Mouse (Mus musculus): ENCODE results near the gene Sh3rf3.

Sh3rf3 gene

GRCm38 (mm10) chr10:58813081-58813800 lies at the start of gene Sh3rf3:
Gene Sh3rf3, plus strand, starts transcription at chr10:58813359.
- peak in 1 of 2 experiments; percentile 27 for DNase-seq

GRCm38 (mm10) chr10:58788486-58789274 lies 24.5 kb upstream of the Sh3rf3 start:
- no peak for DNase-seq

GRCm38 (mm10) chr10:58797555-58797954 lies 15.6 kb upstream of the Sh3rf3 start:
- no peak for DNase-seq

GRCm38 (mm10) chr10:58798156-58798555 lies 15.0 kb upstream of the Sh3rf3 start:
- no peak for DNase-seq

GRCm38 (mm10) chr10:58800996-58801433 lies 12.1 kb upstream of the Sh3rf3 start:
- DNase-seq = no peak

- DNase-seq = no peak
Observed at GRCm38 (mm10) chr10:58802391-58802790, 10.8 kb upstream of the Sh3rf3 start.

- DNase-seq = no peak
Observed at GRCm38 (mm10) chr10:58807956-58808355, 5.2 kb upstream of the Sh3rf3 start.

GRCm38 (mm10) chr10:58810181-58810580 lies 3.0 kb upstream of the Sh3rf3 start:
- DNase-seq = no peak

GRCm38 (mm10) chr10:58812210-58813080 lies 714 bp upstream of the Sh3rf3 start:
- peak; percentile 60 to 91 for DNase-seq

- DNase-seq = peak in 1 of 2 experiments; percentile 3
Observed at GRCm38 (mm10) chr10:58813801-58814191, 637 bp downstream of the Sh3rf3 start.

- DNase-seq = no peak
Observed at GRCm38 (mm10) chr10:58814486-58814885, 1.3 kb downstream of the Sh3rf3 start.

GRCm38 (mm10) chr10:58824016-58824568 lies 10.9 kb downstream of the Sh3rf3 start:
- peak in 1 of 2 experiments; percentile 3 for DNase-seq

GRCm38 (mm10) chr10:58829251-58830111 lies 16.3 kb downstream of the Sh3rf3 start:
- no peak for DNase-seq

- DNase-seq = no peak
Observed at GRCm38 (mm10) chr10:58833146-58833545, 20.0 kb downstream of the Sh3rf3 start.

GRCm38 (mm10) chr10:58833741-58834178 lies 20.6 kb downstream of the Sh3rf3 start:
- DNase-seq = no peak

- no peak for DNase-seq
Observed at GRCm38 (mm10) chr10:58836391-58836790, 23.2 kb downstream of the Sh3rf3 start.

- DNase-seq = no peak
Observed at GRCm38 (mm10) chr10:58837504-58837903, 24.3 kb downstream of the Sh3rf3 start.

GRCm38 (mm10) chr10:58841945-58842344 lies 28.8 kb downstream of the Sh3rf3 start:
- no peak for DNase-seq

GRCm38 (mm10) chr10:58843100-58843499 lies 29.9 kb downstream of the Sh3rf3 start:
- DNase-seq = no peak

GRCm38 (mm10) chr10:58848127-58848526 lies 35.0 kb downstream of the Sh3rf3 start:
- DNase-seq = peak in 1 of 2 experiments; percentile 10

GRCm38 (mm10) chr10:58848536-58848935 lies 35.4 kb downstream of the Sh3rf3 start:
- no peak for DNase-seq

Measured in kidney, postnatal 36 days (tissue).